Mouse (Mus musculus): ENCODE measurements around the gene Cuedc1. TPM values are rescaled to one million over a fixed set of nuclear protein-coding genes. Genes with fewer than 3 reads are reported as not detected.

Cuedc1 gene
- polyA plus RNA-seq, 1 experiment = 16.5 TPM

- 84% methylated on average over 2 of the region's 2 CpGs for WGBS
Observed at GRCm38 (mm10) chr11:88057788-88058187, 40.1 kb upstream of the Cuedc1 start.

GRCm38 (mm10) chr11:88059141-88059540 lies 38.7 kb upstream of the Cuedc1 start:
- no peaks in the 10 kb centered on the region for H3K36me3 ChIP-seq (ENCODE audit: control insufficient read depth, insufficient read depth, low read length)
- no peaks in the 10 kb centered on the region for H3K27me3 ChIP-seq (replicated peaks; ENCODE audit: control insufficient read depth, insufficient read depth, low read length)
- H3K4me1 ChIP-seq (ENCODE audit: control insufficient read depth, insufficient read depth, low read length) = no peaks in the 10 kb centered on the region; the same call in 1 of the 2 replicates
- TF ChIP-seq CTCF (conservative IDR thresholded peaks at IDR 0.05; ENCODE audit: insufficient read depth, insufficient read length, low read depth, low read length) (peak; percentile 84), POLR2A (IDR thresholded peaks at IDR 0.05; ENCODE audit: low read depth, low read length) (no peak)
- no peak overlapping the region for H3K4me3 ChIP-seq (ENCODE audit: insufficient read depth, low read depth, low read length)
- DNase-seq = peak; percentile 91
- no peak overlapping the region for H3K27ac ChIP-seq (ENCODE audit: insufficient read depth, low read depth, low read length)
- WGBS = 26% methylated on average over 2 of the region's 2 CpGs

More at GRCm38 (mm10) chr11:88057788-88058187, 40.1 kb upstream of the Cuedc1 start:
- no peaks in the 10 kb centered on the region for H3K27me3 ChIP-seq (replicated peaks; ENCODE audit: control insufficient read depth, insufficient read depth, low read length)
- no peaks in the 10 kb centered on the region for H3K36me3 ChIP-seq (ENCODE audit: control insufficient read depth, insufficient read depth, low read length)
- TF ChIP-seq POLR2A (IDR thresholded peaks at IDR 0.05; ENCODE audit: low read depth, low read length) (no peak), CTCF (conservative IDR thresholded peaks at IDR 0.05; ENCODE audit: insufficient read depth, insufficient read length, low read depth, low read length) (no peak)
- H3K27ac ChIP-seq (ENCODE audit: insufficient read depth, low read depth, low read length) = no peak overlapping the region
- H3K4me1 ChIP-seq (ENCODE audit: control insufficient read depth, insufficient read depth, low read length) = no peaks in the 10 kb centered on the region; the same call in 1 of the 2 replicates
- DNase-seq = no peak
- H3K4me3 ChIP-seq (ENCODE audit: insufficient read depth, low read depth, low read length) = no peak overlapping the region

- peak; percentile 39 for TF ChIP-seq CTCF (conservative IDR thresholded peaks at IDR 0.05; ENCODE audit: insufficient read depth, insufficient read length, low read depth, low read length)
- TF ChIP-seq POLR2A (IDR thresholded peaks at IDR 0.05; ENCODE audit: low read depth, low read length) = no peak
- H3K4me1 ChIP-seq (ENCODE audit: control insufficient read depth, insufficient read depth, low read length) = no peaks in the 10 kb centered on the region; the same call in 1 of the 2 replicates
- H3K27me3 ChIP-seq (replicated peaks; ENCODE audit: control insufficient read depth, insufficient read depth, low read length) = no peaks in the 10 kb centered on the region
- no peak overlapping the region for H3K4me3 ChIP-seq (ENCODE audit: insufficient read depth, low read depth, low read length)
- WGBS = 57% methylated on average over 2 of the region's 2 CpGs
- H3K27ac ChIP-seq (ENCODE audit: insufficient read depth, low read depth, low read length) = no peak overlapping the region
- DNase-seq = no peak
- H3K36me3 ChIP-seq (ENCODE audit: control insufficient read depth, insufficient read depth, low read length) = no peaks in the 10 kb centered on the region
Observed at GRCm38 (mm10) chr11:88061892-88062625, 35.8 kb upstream of the Cuedc1 start.

GRCm38 (mm10) chr11:88065732-88066131 lies 32.1 kb upstream of the Cuedc1 start:
- no peak for DNase-seq
- Histone ChIP-seq H3K27me3 (replicated peaks; ENCODE audit: control insufficient read depth, insufficient read depth, low read length) (no peaks in the 10 kb centered on the region), H3K4me1 (ENCODE audit: control insufficient read depth, insufficient read depth, low read length) (peaks cover 1% of the 10 kb centered on the region; the same call in 1 of the 2 replicates), H3K4me3 (ENCODE audit: insufficient read depth, low read depth, low read length) (no peak overlapping the region), H3K27ac (ENCODE audit: insufficient read depth, low read depth, low read length) (no peak overlapping the region), H3K36me3 (ENCODE audit: control insufficient read depth, insufficient read depth, low read length) (no peaks in the 10 kb centered on the region)
- no peak for TF ChIP-seq POLR2A (IDR thresholded peaks at IDR 0.05; ENCODE audit: low read depth, low read length)
- no peak for TF ChIP-seq CTCF (conservative IDR thresholded peaks at IDR 0.05; ENCODE audit: insufficient read depth, insufficient read length, low read depth, low read length)

GRCm38 (mm10) chr11:88067191-88067585 lies 30.7 kb upstream of the Cuedc1 start:
- TF ChIP-seq POLR2A (IDR thresholded peaks at IDR 0.05; ENCODE audit: low read depth, low read length) (no peak), CTCF (conservative IDR thresholded peaks at IDR 0.05; ENCODE audit: insufficient read depth, insufficient read length, low read depth, low read length) (no peak)
- H3K4me3 ChIP-seq (ENCODE audit: insufficient read depth, low read depth, low read length) = peak overlapping the region; percentile 97
- no peaks in the 10 kb centered on the region for H3K36me3 ChIP-seq (ENCODE audit: control insufficient read depth, insufficient read depth, low read length)
- H3K4me1 ChIP-seq (ENCODE audit: control insufficient read depth, insufficient read depth, low read length) = peaks cover 14% of the 10 kb centered on the region
- 3% methylated on average over 8 of the region's 8 CpGs for WGBS
- DNase-seq = peak; percentile 28
- H3K27me3 ChIP-seq (replicated peaks; ENCODE audit: control insufficient read depth, insufficient read depth, low read length) = no peaks in the 10 kb centered on the region
- peak overlapping the region; percentile 93 for H3K27ac ChIP-seq (ENCODE audit: insufficient read depth, low read depth, low read length)

GRCm38 (mm10) chr11:88067586-88068410 lies 30.1 kb upstream of the Cuedc1 start, which contains the start of gene Vezf1:
Gene Vezf1, plus strand, starts transcription at chr11:88068279.
- H3K27me3 ChIP-seq (replicated peaks; ENCODE audit: control insufficient read depth, insufficient read depth, low read length) = no peaks in the 10 kb centered on the region
- peak; percentile 84 for DNase-seq
- WGBS = 1% methylated on average over 65 of the region's 81 CpGs
- TF ChIP-seq POLR2A (IDR thresholded peaks at IDR 0.05; ENCODE audit: low read depth, low read length) (peak; percentile 75), CTCF (conservative IDR thresholded peaks at IDR 0.05; ENCODE audit: insufficient read depth, insufficient read length, low read depth, low read length) (no peak)
- H3K4me3 ChIP-seq (ENCODE audit: insufficient read depth, low read depth, low read length) = peak within 1 kb of the TSS; percentile 97
- peaks cover 14% of the 10 kb centered on the region for H3K4me1 ChIP-seq (ENCODE audit: control insufficient read depth, insufficient read depth, low read length)
- no peaks in the 10 kb centered on the region for H3K36me3 ChIP-seq (ENCODE audit: control insufficient read depth, insufficient read depth, low read length)
- H3K27ac ChIP-seq (ENCODE audit: insufficient read depth, low read depth, low read length) = peak within 1 kb of the TSS; percentile 93

All from kidney, adult 2 months (tissue).